9 mouse cellular contexts compared by ENCODE assay signal in genomic region chr14:103468691-103469463, GRCm38 (mm10). TPM values are rescaled to one million over a fixed set of nuclear protein-coding genes. Genes with fewer than 3 reads are reported as not detected.
DNase-seq lines count a peak whose midpoint lies in the region; ATAC-seq and TF ChIP-seq lines count a peak whose summit lies in the region.
"Had no signal": no experiment of that assay in that cellular context is flagged by ENCODE, and none has a peak within 500 bp of the region (broad histone marks: within the 10 kb centered on the region; RNA-seq: fewer than 3 reads in every experiment).

No protein-coding gene starts in this region.

- TF ChIP-seq RAD21 in MEL (IDR thresholded peaks at IDR 0.05; ENCODE audit: low read depth, low read length): no peak

- no peaks in the 10 kb centered on the region for H3K9me3 ChIP-seq in hindbrain, postnatal 0 days (ENCODE audit: low read length)
- H3K9me3 ChIP-seq in hindbrain, embryonic 11.5 days (ENCODE audit: control insufficient read depth, low read length): no peaks in the 10 kb centered on the region
- H3K9me3 ChIP-seq in MEL (replicated peaks; ENCODE audit: insufficient read depth, low read length): no peaks in the 10 kb centered on the region
- H3K9me3 ChIP-seq in liver, embryonic 13.5 days (replicated peaks): no peaks in the 10 kb centered on the region
- H3K9me3 ChIP-seq: embryonic facial prominence, embryonic 12.5 days; lung, embryonic 15.5 days had no signal

- DNase-seq in hindbrain, postnatal 0 days (ENCODE audit: low spot score): no peak
- DNase-seq in hindbrain, embryonic 11.5 days (ENCODE audit: low spot score): no peak
- DNase-seq in 416B (ENCODE audit: low read depth) (peak; percentile 85), MEL (ENCODE audit: low read depth, low spot score) (peak; percentile 51)
- no peak for DNase-seq in liver, embryonic 13.5 days
- DNase-seq in ovary, adult 18-20 months (ENCODE audit: low spot score): no peak
- DNase-seq in kidney, adult 9 months: no peak

- no peak for ATAC-seq in hindbrain, postnatal 0 days
- no peak for ATAC-seq in hindbrain, embryonic 11.5 days (ENCODE audit: low FRiP score)
- ATAC-seq in liver, embryonic 13.5 days (ENCODE audit: low read depth): no peak

- no peak for TF ChIP-seq EP300 in MEL (IDR thresholded peaks at IDR 0.05; ENCODE audit: low read depth in 1 of 2, low read length in 2 of 2)

- TF ChIP-seq CTCF in hindbrain, postnatal 0 days (IDR thresholded peaks at IDR 0.05; ENCODE audit: low read depth): no peak
- TF ChIP-seq CTCF in MEL (IDR thresholded peaks at IDR 0.05 in 2 of 3, conservative IDR thresholded peaks at IDR 0.05 in 1 of 3; ENCODE audit: control insufficient read depth in 1 of 3, insufficient read depth in 1 of 3, low read depth in 2 of 3, low read length in 3 of 3, poor library complexity in 1 of 3, severe bottlenecking in 1 of 3): no peak

- H3K4me1 ChIP-seq in hindbrain, postnatal 0 days (ENCODE audit: insufficient read depth, low read length): no peaks in the 10 kb centered on the region
- no peaks in the 10 kb centered on the region for H3K4me1 ChIP-seq in hindbrain, embryonic 11.5 days (replicated peaks; ENCODE audit: control insufficient read depth, insufficient read depth, low read length)
- 0 out of 4 replicates have a peak, but pooled peaks cover 0 to 3% of the 10 kb centered on the region in 2 experiments for H3K4me1 ChIP-seq in MEL (ENCODE audit: control insufficient read depth in 1 of 2, insufficient read depth in 2 of 2, low read length in 2 of 2)
- peaks cover 5% of the 10 kb centered on the region; the same call in 1 of the 2 replicates for H3K4me1 ChIP-seq in liver, embryonic 13.5 days (replicated peaks)
- H3K4me1 ChIP-seq: embryonic facial prominence, embryonic 12.5 days; lung, embryonic 15.5 days had no signal

- no peaks in the 10 kb centered on the region for H3K79me2 ChIP-seq in MEL (ENCODE audit: control insufficient read depth, insufficient read depth, low read length, poor library complexity)

- 87% methylated on average over 12 of the region's 12 CpGs for WGBS in hindbrain, postnatal 0 days
- WGBS in hindbrain, embryonic 11.5 days: 88% methylated on average over 12 of the region's 12 CpGs
- WGBS in liver, embryonic 13.5 days (ENCODE audit: insufficient replicate concordance): 65% methylated on average over 12 of the region's 12 CpGs

- no peak overlapping the region for H3K4me3 ChIP-seq in hindbrain, postnatal 0 days (ENCODE audit: low read length)
- H3K4me3 ChIP-seq in hindbrain, embryonic 11.5 days (ENCODE audit: low read depth, low read length): no peak overlapping the region
- H3K4me3 ChIP-seq in MEL (ENCODE audit: control insufficient read depth in 1 of 2, insufficient read depth in 1 of 2, low read depth in 2 of 2, low read length in 2 of 2): peak overlapping the region; percentile 61 to 73
- no peak overlapping the region for H3K4me3 ChIP-seq in liver, embryonic 13.5 days (replicated peaks)
- H3K4me3 ChIP-seq: embryonic facial prominence, embryonic 12.5 days had no signal

- peak overlapping the region; percentile 53; the same call in 1 of the 2 replicates for H3K4me2 ChIP-seq in hindbrain, postnatal 0 days (ENCODE audit: low read depth, low read length)
- H3K4me2 ChIP-seq in hindbrain, embryonic 11.5 days (replicated peaks; ENCODE audit: low read depth, low read length): no peak overlapping the region
- H3K4me2 ChIP-seq in liver, embryonic 13.5 days: peak overlapping the region; percentile 41; the same call in 1 of the 2 replicates
- H3K4me2 ChIP-seq: embryonic facial prominence, embryonic 12.5 days had no signal

- no peaks in the 10 kb centered on the region for H3K27me3 ChIP-seq in hindbrain, postnatal 0 days (ENCODE audit: insufficient read depth, low read length)
- no peaks in the 10 kb centered on the region for H3K27me3 ChIP-seq in hindbrain, embryonic 11.5 days (ENCODE audit: control insufficient read depth, insufficient read depth, low read length)
- H3K27me3 ChIP-seq in MEL (ENCODE audit: control insufficient read depth in 1 of 2, insufficient read depth in 2 of 2, low read length in 2 of 2): no peaks in the 10 kb centered on the region
- no peaks in the 10 kb centered on the region for H3K27me3 ChIP-seq in liver, embryonic 13.5 days
- H3K27me3 ChIP-seq: embryonic facial prominence, embryonic 12.5 days; lung, embryonic 15.5 days had no signal

- no peak overlapping the region for H3K9ac ChIP-seq in hindbrain, postnatal 0 days (replicated peaks; ENCODE audit: low read length)
- no peak overlapping the region for H3K9ac ChIP-seq in hindbrain, embryonic 11.5 days (ENCODE audit: low read depth, low read length)
- peak overlapping the region; percentile 39 for H3K9ac ChIP-seq in MEL (ENCODE audit: control insufficient read depth, low read depth, low read length, poor library complexity, severe bottlenecking)
- no peak overlapping the region for H3K9ac ChIP-seq in liver, embryonic 13.5 days
- H3K9ac ChIP-seq: embryonic facial prominence, embryonic 12.5 days had no signal

- no peak for TF ChIP-seq POLR2A in MEL (IDR thresholded peaks at IDR 0.05; ENCODE audit: control insufficient read depth in 1 of 2, insufficient read depth in 1 of 2, low read depth in 1 of 2, low read length in 2 of 2, poor library complexity in 1 of 2)

- H3K27ac ChIP-seq in hindbrain, postnatal 0 days: no peak overlapping the region
- no peak overlapping the region for H3K27ac ChIP-seq in hindbrain, embryonic 11.5 days (ENCODE audit: low read depth, low read length)
- peak overlapping the region; percentile 40; the same call in 1 of the 2 replicates for H3K27ac ChIP-seq in MEL (ENCODE audit: control insufficient read depth, low read depth, low read length)
- no peak overlapping the region for H3K27ac ChIP-seq in liver, embryonic 13.5 days
- H3K27ac ChIP-seq: embryonic facial prominence, embryonic 12.5 days; lung, embryonic 15.5 days had no signal

- no peaks in the 10 kb centered on the region for H3K36me3 ChIP-seq in hindbrain, postnatal 0 days (ENCODE audit: insufficient read depth, low read length)
- H3K36me3 ChIP-seq in hindbrain, embryonic 11.5 days (ENCODE audit: control insufficient read depth, insufficient read depth, low read length): no peaks in the 10 kb centered on the region
- peaks cover 0 to 4% of the 10 kb centered on the region in 2 experiments; a peak in 2 of 4 replicates for H3K36me3 ChIP-seq in MEL (ENCODE audit: control insufficient read depth in 1 of 2, insufficient read depth in 2 of 2, low read length in 2 of 2)
- H3K36me3 ChIP-seq in liver, embryonic 13.5 days: no peaks in the 10 kb centered on the region
- H3K36me3 ChIP-seq: embryonic facial prominence, embryonic 12.5 days; lung, embryonic 15.5 days had no signal

TF ChIP-seq in MEL, 35 proteins besides CTCF, POLR2A, EP300 and RAD21:
- no peak for TF ChIP-seq MAZ (IDR thresholded peaks at IDR 0.05; ENCODE audit: low read depth, low read length)
- TF ChIP-seq JUND (IDR thresholded peaks at IDR 0.05; ENCODE audit: low read depth, low read length): 0 out of 2 replicates have a peak, but pooled peaks have one; percentile 38

RNA-seq across cellular contexts. Expression of gene Scel, which starts 44.3 kb away (rescaled TPM):
- 0.14 and 0.42 TPM in 2 replicates for total RNA-seq in hindbrain, postnatal 0 days (2014; rRNA removed)
- polyA plus RNA-seq in hindbrain, postnatal 0 days (2015; fragmentation: Nextera tagmentation; extraction: Ambion mirVana): 0.35 and 0.44 TPM in 2 replicates
- polyA plus RNA-seq in hindbrain, embryonic 11.5 days (2014; fragmentation: Nextera tagmentation; extraction: Ambion mirVana): 0.11 and 0.54 TPM in 2 replicates
- not detected in 2 replicates for total RNA-seq in MEL (2012; rRNA removed)
- polyA plus RNA-seq in MEL (2012; ENCODE audit: insufficient read depth in 1 of 2, insufficient read length in 2 of 2, low read depth in 1 of 2, low replicate concordance in 2 of 2, missing spikeins in 1 of 2): not detected
- 0.14 and 0.19 TPM in 2 replicates for polyA plus RNA-seq in liver, embryonic 13.5 days (2015; fragmentation: Nextera tagmentation; extraction: Ambion mirVana)

Comparison
In these comparisons a context has a peak if more than half of its experiments do, and no peak if none do; other contexts are left out.
1. DNase-seq: peak in 416B (single experiment) and MEL (single experiment); none in hindbrain, postnatal 0 days (single experiment), hindbrain, embryonic 11.5 days (single experiment), liver, embryonic 13.5 days (single experiment), ovary, adult 18-20 months (single experiment) and kidney, adult 9 months (single experiment).
2. H3K4me3 ChIP-seq: peak in MEL (2 of 2); none in hindbrain, postnatal 0 days (single experiment), hindbrain, embryonic 11.5 days (single experiment) and liver, embryonic 13.5 days (single experiment).